Mouse (Mus musculus): ENCODE measurements around the gene Cdh20. TPM values are rescaled to one million over a fixed set of nuclear protein-coding genes. Genes with fewer than 3 reads are reported as not detected.

Gene Cdh20
- total RNA-seq, 4 experiments from 2014 or later = 0.52 to 1.6 (median 0.65) TPM

- no peak for DNase-seq (ENCODE audit: low spot score)
Observed at GRCm38 (mm10) chr1:105013291-105013690, 245.0 kb downstream of the Cdh20 start.

- no peak for DNase-seq (ENCODE audit: low spot score)
Observed at GRCm38 (mm10) chr1:105041668-105042067, 273.3 kb downstream of the Cdh20 start.

All from heart, adult 8-10 months (tissue).